Mouse (Mus musculus): ENCODE results near the gene Ppm1h.

Gene Ppm1h

GRCm38 (mm10) chr10:122746211-122746610 is 67.6 kb downstream of the Ppm1h start:
- no peak for DNase-seq (ENCODE audit: low spot score)

GRCm38 (mm10) chr10:122747151-122747925 is 68.8 kb downstream of the Ppm1h start:
- no peak for DNase-seq (ENCODE audit: low spot score)

GRCm38 (mm10) chr10:122748361-122748951 is 69.9 kb downstream of the Ppm1h start:
- no peak for DNase-seq (ENCODE audit: low spot score)

- DNase-seq (ENCODE audit: low spot score): no peak
These were observed 70.5 kb downstream of the Ppm1h start for GRCm38 (mm10) chr10:122749071-122749470.

- DNase-seq (ENCODE audit: low spot score): no peak
These were observed 71.3 kb downstream of the Ppm1h start for GRCm38 (mm10) chr10:122749876-122750275.

- DNase-seq (ENCODE audit: low spot score): no peak
These were observed 74.7 kb downstream of the Ppm1h start for GRCm38 (mm10) chr10:122752950-122753923.

GRCm38 (mm10) chr10:122753924-122754307 is 75.4 kb downstream of the Ppm1h start:
- DNase-seq (ENCODE audit: low spot score): no peak

GRCm38 (mm10) chr10:122754967-122755366 is 76.4 kb downstream of the Ppm1h start:
- DNase-seq (ENCODE audit: low spot score): no peak

- DNase-seq (ENCODE audit: low spot score): no peak
These were observed 78.4 kb downstream of the Ppm1h start for GRCm38 (mm10) chr10:122756879-122757530.

- no peak for DNase-seq (ENCODE audit: low spot score)
These were observed 79.2 kb downstream of the Ppm1h start for GRCm38 (mm10) chr10:122757727-122758126.

- DNase-seq (ENCODE audit: low spot score): no peak
These were observed 79.8 kb downstream of the Ppm1h start for GRCm38 (mm10) chr10:122758346-122758745.

- DNase-seq (ENCODE audit: low spot score): no peak
These were observed 81.2 kb downstream of the Ppm1h start for GRCm38 (mm10) chr10:122759729-122760128.

- DNase-seq (ENCODE audit: low spot score): no peak
These were observed 82.1 kb downstream of the Ppm1h start for GRCm38 (mm10) chr10:122760469-122761307.

- no peak for DNase-seq (ENCODE audit: low spot score)
These were observed 84.4 kb downstream of the Ppm1h start for GRCm38 (mm10) chr10:122762772-122763511.

GRCm38 (mm10) chr10:122763596-122763995 is 85.0 kb downstream of the Ppm1h start:
- no peak for DNase-seq (ENCODE audit: low spot score)

GRCm38 (mm10) chr10:122764653-122765052 is 86.1 kb downstream of the Ppm1h start:
- no peak for DNase-seq (ENCODE audit: low spot score)

- no peak for DNase-seq (ENCODE audit: low spot score)
These were observed 87.0 kb downstream of the Ppm1h start for GRCm38 (mm10) chr10:122765521-122765920.

GRCm38 (mm10) chr10:122765992-122766391 is 87.4 kb downstream of the Ppm1h start:
- DNase-seq (ENCODE audit: low spot score): no peak

- no peak for DNase-seq (ENCODE audit: low spot score)
These were observed 89.8 kb downstream of the Ppm1h start for GRCm38 (mm10) chr10:122768204-122768892.

GRCm38 (mm10) chr10:122768893-122769341 is 90.4 kb downstream of the Ppm1h start:
- no peak for DNase-seq (ENCODE audit: low spot score)
